Mouse (Mus musculus) testis, adult 2 months (tissue): ENCODE measurements around the gene Shisal1.

Experiments
- CTCF ChIP-seq: fragments of 200-500 bp; IDR thresholded peaks from 2 replicates; pipeline ENCODE4 v1.5.1; 2012; ENCODE audit warnings: low read depth, mild to moderate bottlenecking, inconsistent platforms, low read length, moderate library complexity; ENCODE audit not compliant: control insufficient read depth, insufficient read depth, insufficient replicate concordance
- POLR2A ChIP-seq: fragments of 200-500 bp; IDR thresholded peaks from 2 replicates; pipeline ENCODE4 v1.6.1; 2012; ENCODE audit warnings: low read depth, mild to moderate bottlenecking, inconsistent platforms, low read length, moderate library complexity; ENCODE audit not compliant: control insufficient read depth

DNA sequence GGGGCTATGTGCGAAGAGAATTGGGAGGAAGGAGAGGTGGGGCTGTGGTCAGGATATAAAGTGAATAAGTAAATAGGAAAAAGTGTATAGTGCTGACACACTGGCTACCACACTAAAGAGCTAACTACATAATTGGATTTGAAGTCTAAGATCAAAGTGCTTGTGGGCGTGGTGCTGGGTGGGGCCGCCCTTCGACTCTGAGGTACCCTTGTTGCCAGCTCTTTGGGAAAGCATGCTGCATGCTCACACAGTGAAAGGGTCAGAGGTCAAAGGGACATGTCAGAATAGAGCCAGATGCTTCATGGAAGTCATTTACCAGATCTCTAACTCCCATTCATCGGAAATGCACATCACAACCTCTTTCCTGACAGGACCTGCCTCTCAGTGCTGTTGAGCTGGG lies 74.1 kb downstream of the Shisal1 start:
- TF ChIP-seq CTCF (no peak), POLR2A (no peak)
